Mouse (Mus musculus) T-helper 2 cell (primary cell): Measurements from ENCODE around the gene Usp2.

Experiments used
- in situ Hi-C: fragments of 300-600 bp; cut with MboI, MseI; formaldehyde crosslinking; loops from one replicate; pipeline ENCODE4 v1.15.1; 2025; ENCODE audit warnings: high pct_unique_total_duplicates

The Usp2 gene

GRCm38 (mm10) chr9:44066785-44067225 lies at the start of gene Usp2:
Gene Usp2 (plus strand): TSS chr9:44067021.
- in situ Hi-C loops = no loop called here

- in situ Hi-C loops = loop anchor here (10.0 kb wide), 1 partner anchor 287 kb away; the partner anchor contains the start of gene Hinfp
These were observed 49.0 kb upstream of the Usp2 start for GRCm38 (mm10) chr9:44017846-44018245.

- in situ Hi-C loops = no loop called here
These were observed 46.8 kb upstream of the Usp2 start for GRCm38 (mm10) chr9:44020001-44020400.

GRCm38 (mm10) chr9:44022100-44022847 lies 44.5 kb upstream of the Usp2 start:
- in situ Hi-C loops = no loop called here

GRCm38 (mm10) chr9:44024096-44024495 lies 42.7 kb upstream of the Usp2 start:
- in situ Hi-C loops = no loop called here

- in situ Hi-C loops = no loop called here
These were observed 37.1 kb upstream of the Usp2 start for GRCm38 (mm10) chr9:44029580-44030236.

- in situ Hi-C loops = no loop called here
These were observed 36.2 kb upstream of the Usp2 start for GRCm38 (mm10) chr9:44030646-44031045.

- in situ Hi-C loops = no loop called here
These were observed 35.7 kb upstream of the Usp2 start for GRCm38 (mm10) chr9:44031079-44031478.

GRCm38 (mm10) chr9:44031946-44032345 lies 34.9 kb upstream of the Usp2 start:
- in situ Hi-C loops = no loop called here

GRCm38 (mm10) chr9:44033317-44033716 lies 33.5 kb upstream of the Usp2 start:
- in situ Hi-C loops = no loop called here

- in situ Hi-C loops = no loop called here
These were observed 32.7 kb upstream of the Usp2 start for GRCm38 (mm10) chr9:44033957-44034727.

GRCm38 (mm10) chr9:44037106-44037505 lies 29.7 kb upstream of the Usp2 start:
- in situ Hi-C loops = no loop called here

GRCm38 (mm10) chr9:44041511-44042395 lies 25.1 kb upstream of the Usp2 start:
- in situ Hi-C loops = no loop called here

GRCm38 (mm10) chr9:44042396-44042680 lies 24.5 kb upstream of the Usp2 start:
- in situ Hi-C loops = no loop called here

- in situ Hi-C loops = no loop called here
These were observed 23.7 kb upstream of the Usp2 start, which contains the start of gene Thy1 for GRCm38 (mm10) chr9:44042836-44043707. Gene Thy1 (plus strand): TSS chr9:44043384.

GRCm38 (mm10) chr9:44043708-44044425 lies 23.0 kb upstream of the Usp2 start:
- in situ Hi-C loops = no loop called here

GRCm38 (mm10) chr9:44044426-44045157 lies 22.2 kb upstream of the Usp2 start:
- in situ Hi-C loops = loop anchor here (5.0 kb wide), 1 partner anchor 57 kb away; no protein-coding TSS in a partner anchor

GRCm38 (mm10) chr9:44045158-44045883 lies 21.5 kb upstream of the Usp2 start:
- in situ Hi-C loops = loop anchor here (5.0 kb wide), 1 partner anchor 58 kb away; no protein-coding TSS in a partner anchor
